Mouse (Mus musculus) heart, postnatal 0 days (tissue): ENCODE measurements at regions not wholly inside any gene's neighbourhood (a gene's known extent, or its start where the extent isn't known, plus 50 kb on each side); places are given as distances from the start of the nearest gene placed in this dataset.

Source experiments
- ATAC-seq: fragments of 200-750 bp; cut with Nextera tagmentation; 2 replicates; pipeline ENCODE4 v1.8.0; 2017; ENCODE audit warnings: low read depth, moderate number of reproducible peaks, moderate library complexity; ENCODE audit not compliant: insufficient read depth
- DNase-seq: peaks from one replicate; pipeline ENCODE4 v3.0.0-alpha.2; 2016; ENCODE audit warnings: low spot score
- H3K27ac ChIP-seq: fragments of 300-500 bp; sonication (generic); 2 replicates; pipeline ENCODE4 v1.5.1; 2014; ENCODE audit warnings: low read depth, mild to moderate bottlenecking
- H3K27me3 ChIP-seq: fragments of 300-500 bp; sonication (generic); 2 replicates; pipeline ENCODE4 v1.6.1; 2014; ENCODE audit warnings: low read length, mixed read lengths; ENCODE audit not compliant: control insufficient read depth, insufficient read depth
- H3K36me3 ChIP-seq: fragments of 300-500 bp; sonication (generic); replicated peaks from 2 replicates; pipeline ENCODE4 v1.6.1; 2014; ENCODE audit warnings: low read length, mixed read lengths; ENCODE audit not compliant: control insufficient read depth, insufficient read depth
- H3K4me1 ChIP-seq: fragments of 300-500 bp; sonication (generic); 2 replicates; pipeline ENCODE4 v1.6.1; 2014; ENCODE audit warnings: antibody characterized with exemption; ENCODE audit not compliant: control insufficient read depth, insufficient read depth
- H3K4me2 ChIP-seq: fragments of 300-500 bp; sonication (generic); 2 replicates; pipeline ENCODE4 v1.6.1; 2014; ENCODE audit warnings: low read depth, mild to moderate bottlenecking, low read length, moderate library complexity
- H3K4me3 ChIP-seq: fragments of 300-500 bp; sonication (generic); 2 replicates; pipeline ENCODE4 v1.5.1; 2014; ENCODE audit warnings: low read depth, low read length
- H3K9ac ChIP-seq: fragments of 300-500 bp; sonication (generic); replicated peaks from 2 replicates; pipeline ENCODE4 v1.6.1; 2014; ENCODE audit warnings: low read depth, low read length, mixed read lengths
- H3K9me3 ChIP-seq: fragments of 300-500 bp; sonication (generic); replicated peaks from 2 replicates; pipeline ENCODE4 v1.6.1; 2016; ENCODE audit warnings: low read length; ENCODE audit not compliant: control insufficient read depth
- CTCF ChIP-seq: IDR thresholded peaks from 2 replicates; pipeline ENCODE4 v1.5.1; 2016; ENCODE audit warnings: antibody characterized with exemption, control low read depth, low read depth
- EP300 ChIP-seq: IDR thresholded peaks from 2 replicates; pipeline ENCODE4 v1.6.1; 2016; ENCODE audit warnings: antibody characterized with exemption, low read depth
- WGBS: fragments of 180-500 bp; shearing (Covaris S2); extraction: QIAGEN DNeasy Blood & Tissue Kit; methylation state at CpG from one replicate; pipeline ENCODE4 v1.1.7; 2014; 5-methylcytosine and 5-hydroxymethylcytosine counted together

- DNase-seq: no peak
- no peak for ATAC-seq
- Histone ChIP-seq H3K9ac (no peak overlapping the region), H3K4me1 (no peaks in the 10 kb centered on the region), H3K36me3 (no peaks in the 10 kb centered on the region), H3K4me2 (no peak overlapping the region), H3K27me3 (no peaks in the 10 kb centered on the region), H3K27ac (no peak overlapping the region), H3K4me3 (no peak overlapping the region), H3K9me3 (no peaks in the 10 kb centered on the region)
- TF ChIP-seq EP300 (no peak), CTCF (no peak)
- WGBS: 45% methylated on average over 2 of the region's 2 CpGs
Measured at GRCm38 (mm10) chr2:48186609-48187008, 627.3 kb upstream of the Acvr2a start.

GRCm38 (mm10) chr2:48211804-48212203 is 602.1 kb upstream of the Acvr2a start:
- no peak for ATAC-seq
- Histone ChIP-seq H3K27me3 (no peaks in the 10 kb centered on the region), H3K9me3 (no peaks in the 10 kb centered on the region), H3K36me3 (no peaks in the 10 kb centered on the region), H3K9ac (no peak overlapping the region), H3K4me3 (no peak overlapping the region), H3K4me1 (no peaks in the 10 kb centered on the region), H3K4me2 (no peak overlapping the region), H3K27ac (no peak overlapping the region)
- DNase-seq: no peak
- WGBS: 67% methylated on average over 1 of the region's 1 CpGs
- TF ChIP-seq CTCF: no peak
- TF ChIP-seq EP300: no peak

- Histone ChIP-seq H3K9ac (no peak overlapping the region), H3K27me3 (no peaks in the 10 kb centered on the region), H3K4me3 (no peak overlapping the region), H3K4me1 (peaks cover 6% of the 10 kb centered on the region; the same call in 1 of the 2 replicates), H3K4me2 (no peak overlapping the region), H3K36me3 (no peaks in the 10 kb centered on the region), H3K9me3 (no peaks in the 10 kb centered on the region), H3K27ac (no peak overlapping the region)
- no peak for DNase-seq
- 73% methylated on average over 3 of the region's 3 CpGs for WGBS
- ATAC-seq: no peak
- TF ChIP-seq EP300 (no peak), CTCF (no peak)
Measured at GRCm38 (mm10) chr2:48220771-48221170, 593.1 kb upstream of the Acvr2a start.

GRCm38 (mm10) chr2:48223084-48223799 is 590.7 kb upstream of the Acvr2a start:
- Histone ChIP-seq H3K9ac (no peak overlapping the region), H3K4me3 (no peak overlapping the region), H3K27me3 (no peaks in the 10 kb centered on the region), H3K9me3 (no peaks in the 10 kb centered on the region), H3K27ac (no peak overlapping the region), H3K36me3 (no peaks in the 10 kb centered on the region), H3K4me1 (peaks cover 6% of the 10 kb centered on the region; the same call in 1 of the 2 replicates), H3K4me2 (no peak overlapping the region)
- 28% methylated on average over 2 of the region's 2 CpGs for WGBS
- no peak for TF ChIP-seq EP300
- TF ChIP-seq CTCF: no peak
- ATAC-seq (no peak), DNase-seq (peak; percentile 7)

GRCm38 (mm10) chr2:48250174-48250573 is 563.7 kb upstream of the Acvr2a start:
- DNase-seq (no peak), ATAC-seq (no peak)
- TF ChIP-seq EP300: no peak
- TF ChIP-seq CTCF: no peak
- no peak overlapping the region for H3K9ac ChIP-seq
- H3K9me3 ChIP-seq: no peaks in the 10 kb centered on the region
- WGBS: 69% methylated on average over 4 of the region's 4 CpGs
- no peaks in the 10 kb centered on the region for H3K4me1 ChIP-seq
- no peaks in the 10 kb centered on the region for H3K36me3 ChIP-seq
- H3K4me3 ChIP-seq: no peak overlapping the region
- no peaks in the 10 kb centered on the region for H3K27me3 ChIP-seq
- no peak overlapping the region for H3K4me2 ChIP-seq
- no peak overlapping the region for H3K27ac ChIP-seq

GRCm38 (mm10) chr2:48260299-48260698 is 553.6 kb upstream of the Acvr2a start:
- 44% methylated on average over 2 of the region's 2 CpGs for WGBS
- no peak for TF ChIP-seq CTCF
- no peak for TF ChIP-seq EP300
- no peak overlapping the region for H3K4me2 ChIP-seq
- no peaks in the 10 kb centered on the region for H3K36me3 ChIP-seq
- no peak overlapping the region for H3K4me3 ChIP-seq
- no peak overlapping the region for H3K27ac ChIP-seq
- no peak for DNase-seq
- no peak for ATAC-seq
- no peaks in the 10 kb centered on the region for H3K9me3 ChIP-seq
- H3K4me1 ChIP-seq: no peaks in the 10 kb centered on the region
- H3K9ac ChIP-seq: no peak overlapping the region
- no peaks in the 10 kb centered on the region for H3K27me3 ChIP-seq
